Mouse (Mus musculus): Measurements from ENCODE around the gene Insm1. TPM values are rescaled to one million over a fixed set of nuclear protein-coding genes. Genes with fewer than 3 reads are reported as not detected.

Insm1 gene
- total RNA-seq, 2 experiments from 2014 or later: not detected

GRCm38 (mm10) chr2:146225818-146226217 is 4.1 kb downstream of the Insm1 start:
- DNase-seq: no peak

- DNase-seq: peak; percentile 73
Observed at GRCm38 (mm10) chr2:146226484-146226883, 4.8 kb downstream of the Insm1 start.

GRCm38 (mm10) chr2:146227646-146228045 is 5.9 kb downstream of the Insm1 start:
- DNase-seq: no peak

- no peak for DNase-seq
Observed at GRCm38 (mm10) chr2:146228435-146228834, 6.7 kb downstream of the Insm1 start.

- DNase-seq: no peak
Observed at GRCm38 (mm10) chr2:146231485-146231884, 9.8 kb downstream of the Insm1 start.

GRCm38 (mm10) chr2:146239196-146239747 is 17.6 kb downstream of the Insm1 start:
- no peak for DNase-seq

- DNase-seq: no peak
Observed at GRCm38 (mm10) chr2:146244049-146244448, 22.3 kb downstream of the Insm1 start.

GRCm38 (mm10) chr2:146245401-146245800 is 23.7 kb downstream of the Insm1 start:
- no peak for DNase-seq

- no peak for DNase-seq
Observed at GRCm38 (mm10) chr2:146246409-146247075, 24.8 kb downstream of the Insm1 start.

- DNase-seq: no peak
Observed at GRCm38 (mm10) chr2:146247576-146247975, 25.9 kb downstream of the Insm1 start.

- DNase-seq: no peak
Observed at GRCm38 (mm10) chr2:146249033-146249432, 27.3 kb downstream of the Insm1 start.

- DNase-seq: no peak
Observed at GRCm38 (mm10) chr2:146250236-146250904, 28.6 kb downstream of the Insm1 start.

- no peak for DNase-seq
Observed at GRCm38 (mm10) chr2:146254387-146254786, 32.7 kb downstream of the Insm1 start.

GRCm38 (mm10) chr2:146255636-146256035 is 33.9 kb downstream of the Insm1 start:
- DNase-seq: no peak

GRCm38 (mm10) chr2:146256321-146256875 is 34.7 kb downstream of the Insm1 start:
- DNase-seq: peak; percentile 30

- DNase-seq: no peak
Observed at GRCm38 (mm10) chr2:146257037-146257436, 35.3 kb downstream of the Insm1 start.

- DNase-seq: no peak
Observed at GRCm38 (mm10) chr2:146257609-146258008, 35.9 kb downstream of the Insm1 start.

GRCm38 (mm10) chr2:146258736-146259469 is 37.2 kb downstream of the Insm1 start:
- DNase-seq: peak; percentile 37

- DNase-seq: no peak
Observed at GRCm38 (mm10) chr2:146259787-146260560, 38.3 kb downstream of the Insm1 start.

- no peak for DNase-seq
Observed at GRCm38 (mm10) chr2:146261146-146261545, 39.4 kb downstream of the Insm1 start.

GRCm38 (mm10) chr2:146262215-146262614 is 40.5 kb downstream of the Insm1 start:
- DNase-seq: peak; percentile 10

GRCm38 (mm10) chr2:146262966-146263365 is 41.2 kb downstream of the Insm1 start:
- no peak for DNase-seq
